Mouse (Mus musculus): ENCODE data around the gene Adrb1. TPM values are rescaled to one million over a fixed set of nuclear protein-coding genes. Genes with fewer than 3 reads are reported as not detected.

Gene Adrb1
- polyA plus RNA-seq, 1 experiment: not detected

DNA sequence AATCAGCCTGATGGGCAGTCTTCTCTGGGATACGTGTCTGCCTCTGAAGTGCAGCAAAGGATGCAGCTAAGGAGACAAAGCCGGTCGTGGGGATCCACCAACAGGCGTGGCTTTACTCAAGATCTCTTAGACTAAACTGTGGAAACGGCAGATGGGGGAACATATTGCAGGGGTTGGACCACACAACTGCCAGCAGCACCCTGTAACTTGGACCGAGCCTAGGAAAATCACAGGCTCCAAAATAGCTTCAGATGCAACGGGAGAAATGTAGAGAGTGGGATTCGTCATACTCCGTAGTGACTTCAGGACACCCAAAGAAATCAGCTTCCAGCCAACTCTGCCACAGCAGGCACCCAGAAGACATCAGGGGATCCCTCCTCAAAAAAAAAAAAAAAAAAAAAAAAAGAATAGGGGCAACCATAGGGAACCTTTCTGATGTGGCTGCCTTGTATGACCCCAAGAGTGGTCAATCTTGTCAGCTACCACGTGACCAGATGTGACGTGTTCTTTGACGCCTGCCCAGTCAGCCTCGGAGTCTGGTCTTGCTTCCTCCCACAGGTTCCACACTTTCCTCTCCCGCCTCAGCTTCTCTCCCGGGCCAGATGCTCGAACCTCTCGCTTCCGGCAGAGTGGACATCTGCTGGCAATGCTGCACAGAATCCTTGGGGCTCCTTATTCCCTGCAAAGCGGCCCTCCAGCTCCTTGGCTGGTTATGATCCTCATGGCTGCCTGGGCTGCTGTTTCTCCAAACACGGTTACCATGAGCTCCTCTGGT, 24.4 kb upstream of the Adrb1 start:
- H3K4me3 ChIP-seq (ENCODE audit: insufficient read depth, low read depth, low read length): no peak overlapping the region
- no peaks in the 10 kb centered on the region for H3K4me1 ChIP-seq (ENCODE audit: control insufficient read depth, insufficient read depth, low read length)
- WGBS: 86% methylated on average over 20 of the region's 20 CpGs
- TF ChIP-seq CTCF (IDR thresholded peaks at IDR 0.05; ENCODE audit: insufficient read depth, low read depth, low read length) (no peak), POLR2A (IDR thresholded peaks at IDR 0.05; ENCODE audit: insufficient read depth, low read depth, low read length) (no peak)
- no peak overlapping the region for H3K27ac ChIP-seq (ENCODE audit: insufficient read depth, low read depth, low read length)

DNA sequence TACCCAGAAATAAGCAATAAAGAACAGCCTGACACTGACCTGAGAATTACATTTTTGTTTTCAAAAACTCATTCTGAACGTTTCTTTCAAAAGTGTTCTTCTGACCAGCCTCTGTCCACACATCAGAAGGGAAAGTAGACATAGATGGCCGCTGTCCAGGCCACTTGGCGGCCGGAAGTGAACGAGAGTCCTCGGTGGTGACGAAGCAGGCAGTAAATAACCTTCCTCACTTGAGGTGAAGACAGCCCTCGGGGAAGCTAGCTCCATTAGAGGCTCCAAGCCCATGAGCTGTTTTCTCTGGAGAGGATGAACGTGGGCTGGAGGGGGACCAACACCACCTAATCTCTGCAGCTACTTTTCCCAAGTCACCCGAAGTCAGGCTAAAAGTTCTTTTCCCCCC, 21.2 kb upstream of the Adrb1 start:
- Histone ChIP-seq H3K4me1 (ENCODE audit: control insufficient read depth, insufficient read depth, low read length) (peaks cover 11% of the 10 kb centered on the region), H3K27ac (ENCODE audit: insufficient read depth, low read depth, low read length) (no peak overlapping the region), H3K4me3 (ENCODE audit: insufficient read depth, low read depth, low read length) (no peak overlapping the region)
- 81% methylated on average over 10 of the region's 10 CpGs for WGBS
- TF ChIP-seq CTCF (IDR thresholded peaks at IDR 0.05; ENCODE audit: insufficient read depth, low read depth, low read length) (no peak), POLR2A (IDR thresholded peaks at IDR 0.05; ENCODE audit: insufficient read depth, low read depth, low read length) (no peak)

- H3K27ac ChIP-seq (ENCODE audit: insufficient read depth, low read depth, low read length): no peak overlapping the region
- no peak for TF ChIP-seq CTCF (IDR thresholded peaks at IDR 0.05; ENCODE audit: insufficient read depth, low read depth, low read length)
- TF ChIP-seq POLR2A (IDR thresholded peaks at IDR 0.05; ENCODE audit: insufficient read depth, low read depth, low read length): no peak
- H3K4me3 ChIP-seq (ENCODE audit: insufficient read depth, low read depth, low read length): no peak overlapping the region
- H3K4me1 ChIP-seq (ENCODE audit: control insufficient read depth, insufficient read depth, low read length): peaks cover 11% of the 10 kb centered on the region
- 64% methylated on average over 8 of the region's 8 CpGs for WGBS
Measured at GRCm38 (mm10) chr19:56701404-56702033, 20.5 kb upstream of the Adrb1 start.

DNA sequence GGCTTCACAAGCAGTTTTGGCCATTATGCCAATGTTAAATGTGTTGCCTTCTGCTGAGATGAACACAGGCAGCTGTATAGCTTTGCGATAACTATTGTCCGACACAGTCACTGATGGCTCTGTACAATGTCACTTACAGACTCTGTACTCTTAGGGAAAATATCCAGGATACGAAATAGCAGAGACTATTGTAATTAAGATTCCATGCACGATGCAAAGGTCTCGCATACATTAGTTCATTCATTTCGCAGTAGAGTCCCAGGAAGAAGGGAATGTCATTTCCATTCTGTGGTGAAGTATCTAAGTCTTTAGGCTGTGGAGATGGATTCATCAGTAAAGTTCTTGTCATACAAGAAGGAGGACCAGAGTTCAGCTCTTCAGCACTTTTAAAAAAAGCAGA, 20.0 kb upstream of the Adrb1 start:
- Histone ChIP-seq H3K4me3 (ENCODE audit: insufficient read depth, low read depth, low read length) (no peak overlapping the region), H3K4me1 (ENCODE audit: control insufficient read depth, insufficient read depth, low read length) (peaks cover 11% of the 10 kb centered on the region), H3K27ac (ENCODE audit: insufficient read depth, low read depth, low read length) (no peak overlapping the region)
- 84% methylated on average over 6 of the region's 6 CpGs for WGBS
- no peak for TF ChIP-seq POLR2A (IDR thresholded peaks at IDR 0.05; ENCODE audit: insufficient read depth, low read depth, low read length)
- no peak for TF ChIP-seq CTCF (IDR thresholded peaks at IDR 0.05; ENCODE audit: insufficient read depth, low read depth, low read length)

GRCm38 (mm10) chr19:56703238-56704097, 18.5 kb upstream of the Adrb1 start:
- TF ChIP-seq POLR2A (IDR thresholded peaks at IDR 0.05; ENCODE audit: insufficient read depth, low read depth, low read length) (no peak), CTCF (IDR thresholded peaks at IDR 0.05; ENCODE audit: insufficient read depth, low read depth, low read length) (no peak)
- Histone ChIP-seq H3K27ac (ENCODE audit: insufficient read depth, low read depth, low read length) (no peak overlapping the region), H3K4me1 (ENCODE audit: control insufficient read depth, insufficient read depth, low read length) (peaks cover 11% of the 10 kb centered on the region), H3K4me3 (ENCODE audit: insufficient read depth, low read depth, low read length) (no peak overlapping the region)
- 75% methylated on average over 12 of the region's 12 CpGs for WGBS

DNA sequence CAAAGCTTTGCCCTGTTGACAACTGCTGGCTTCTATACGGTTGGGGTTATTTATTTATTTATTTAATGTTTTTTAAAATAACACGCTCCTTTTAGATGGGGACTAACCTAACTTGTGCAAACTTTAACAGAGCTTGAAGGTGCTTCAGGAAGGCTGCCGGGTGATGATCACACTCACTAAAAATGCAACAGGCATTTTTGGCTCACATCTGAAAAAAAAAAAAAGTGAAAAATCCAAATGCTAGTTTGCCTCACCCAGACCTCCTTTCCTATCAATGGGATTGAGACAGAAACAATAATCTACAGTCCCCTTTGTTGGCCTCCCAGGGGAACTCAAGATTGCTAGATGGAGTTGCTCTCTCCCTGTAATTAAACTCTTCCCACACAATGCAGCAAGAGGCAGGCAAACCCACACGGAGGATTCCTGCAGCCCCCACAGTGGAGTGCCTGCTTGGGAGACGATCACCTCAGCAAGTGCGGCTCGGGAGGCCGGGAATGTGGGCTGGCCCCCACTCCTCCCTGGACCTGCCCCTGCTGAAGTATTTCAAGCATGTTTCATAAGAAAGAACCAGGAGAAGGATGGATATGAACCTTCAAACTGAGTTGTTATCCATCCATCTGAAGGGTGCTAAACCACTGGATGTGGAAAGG, 16.8 kb upstream of the Adrb1 start:
- TF ChIP-seq CTCF (IDR thresholded peaks at IDR 0.05; ENCODE audit: insufficient read depth, low read depth, low read length) (no peak), POLR2A (IDR thresholded peaks at IDR 0.05; ENCODE audit: insufficient read depth, low read depth, low read length) (no peak)
- 29% methylated on average over 8 of the region's 8 CpGs for WGBS
- peaks cover 11% of the 10 kb centered on the region for H3K4me1 ChIP-seq (ENCODE audit: control insufficient read depth, insufficient read depth, low read length)
- no peak overlapping the region for H3K27ac ChIP-seq (ENCODE audit: insufficient read depth, low read depth, low read length)
- no peak overlapping the region for H3K4me3 ChIP-seq (ENCODE audit: insufficient read depth, low read depth, low read length)

DNA sequence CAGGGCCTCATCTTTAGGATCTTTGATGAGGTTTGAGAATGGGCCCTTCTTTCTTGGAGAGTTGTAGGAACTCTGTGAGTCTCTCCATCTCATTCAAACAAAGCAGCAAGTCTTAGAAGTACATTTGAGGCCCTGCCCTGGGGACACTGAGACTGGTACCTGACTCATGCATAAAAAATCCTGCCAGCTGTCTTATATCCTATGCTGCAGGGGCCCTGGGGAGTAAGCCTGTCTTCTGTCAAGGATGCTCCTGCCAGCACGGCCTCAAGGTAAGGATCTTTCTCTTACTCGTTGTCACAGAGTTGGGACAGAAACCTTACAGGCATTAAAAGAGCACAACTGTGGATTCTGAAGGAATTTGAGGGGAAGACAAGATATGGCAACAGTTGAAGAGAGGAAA, 13.2 kb upstream of the Adrb1 start:
- TF ChIP-seq POLR2A (IDR thresholded peaks at IDR 0.05; ENCODE audit: insufficient read depth, low read depth, low read length): no peak
- TF ChIP-seq CTCF (IDR thresholded peaks at IDR 0.05; ENCODE audit: insufficient read depth, low read depth, low read length): no peak
- WGBS: 89% methylated on average over 2 of the region's 2 CpGs

DNA sequence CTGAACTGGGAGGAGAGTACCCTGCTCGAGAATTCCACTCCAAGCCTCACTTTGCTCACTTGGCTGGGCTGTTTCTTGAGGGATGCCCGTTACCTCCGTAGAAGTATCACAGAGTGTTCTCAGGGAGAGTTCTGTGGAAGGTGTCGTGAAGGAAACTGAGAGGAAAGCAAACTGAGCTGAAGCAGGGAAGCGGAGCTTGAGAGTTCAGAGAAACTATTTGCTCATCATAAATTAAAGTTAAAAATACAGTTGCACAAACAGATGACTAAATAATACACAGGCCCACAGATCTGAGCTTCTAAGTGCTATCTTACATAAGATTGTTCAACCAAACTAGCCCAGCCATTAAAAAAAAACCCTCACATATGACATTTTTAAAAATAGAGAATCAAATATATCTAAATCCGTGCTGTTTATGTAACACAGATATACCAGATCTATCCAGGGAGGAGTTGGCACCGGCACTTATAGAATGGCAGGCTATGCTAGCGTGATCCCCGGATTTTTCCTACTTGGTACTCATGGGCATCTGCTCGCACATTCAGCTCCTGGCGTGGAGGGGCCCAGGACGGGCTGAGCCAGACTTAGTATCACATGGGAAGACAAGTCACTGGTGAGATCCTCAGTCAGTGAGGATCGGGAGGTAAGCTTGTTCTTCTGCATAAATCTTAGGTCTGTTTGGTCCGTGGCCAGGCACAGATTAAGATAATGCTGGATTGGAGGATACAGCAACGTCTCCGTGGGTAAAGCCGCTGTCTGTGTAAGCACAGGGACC, 11.7 kb upstream of the Adrb1 start:
- Histone ChIP-seq H3K27ac (ENCODE audit: insufficient read depth, low read depth, low read length) (no peak overlapping the region), H3K4me3 (ENCODE audit: insufficient read depth, low read depth, low read length) (no peak overlapping the region), H3K4me1 (ENCODE audit: control insufficient read depth, insufficient read depth, low read length) (peaks cover 1% of the 10 kb centered on the region)
- TF ChIP-seq CTCF (IDR thresholded peaks at IDR 0.05; ENCODE audit: insufficient read depth, low read depth, low read length) (no peak), POLR2A (IDR thresholded peaks at IDR 0.05; ENCODE audit: insufficient read depth, low read depth, low read length) (no peak)
- 80% methylated on average over 17 of the region's 17 CpGs for WGBS

More for the DNA sequence above, 13.2 kb upstream of the Adrb1 start:
- Histone ChIP-seq H3K27ac (ENCODE audit: insufficient read depth, low read depth, low read length) (no peak overlapping the region), H3K4me3 (ENCODE audit: insufficient read depth, low read depth, low read length) (no peak overlapping the region), H3K4me1 (ENCODE audit: control insufficient read depth, insufficient read depth, low read length) (peaks cover 6% of the 10 kb centered on the region)

Data from olfactory bulb, adult 2 months (tissue).